Mouse (Mus musculus) ES-E14 (cell line): Measurements from ENCODE around the gene Prkcq.

Experiments
- CHD2 ChIP-seq: IDR thresholded peaks from 2 replicates; pipeline ENCODE4 v1.6.1; 2014; ENCODE audit warnings: mild to moderate bottlenecking, low read depth, low read length, inconsistent platforms
- MAFK ChIP-seq: IDR thresholded peaks from 2 replicates; pipeline ENCODE4 v1.6.1; 2014; ENCODE audit warnings: mild to moderate bottlenecking, low read depth, low read length, inconsistent platforms; ENCODE audit not compliant: insufficient read depth
- ZNF384 ChIP-seq: IDR thresholded peaks from 2 replicates; pipeline ENCODE4 v1.6.1; 2012; ENCODE audit warnings: low read depth, low read length, inconsistent platforms

- TF ChIP-seq ZNF384, result no peak
- TF ChIP-seq MAFK, result no peak
- TF ChIP-seq CHD2, result no peak
Observed at GRCm38 (mm10) chr2:11203261-11203660, 31.4 kb downstream of the Prkcq start.
